Mouse (Mus musculus): Measurements from ENCODE around the gene Ces5a. TPM values are rescaled to one million over a fixed set of nuclear protein-coding genes. Genes with fewer than 3 reads are reported as not detected.
A peak's percentile ranks its signal among the peaks of the same experiment; 100 is the strongest.
"Not testable (repeated sequence)": the region's sequence is repeated elsewhere in the genome, so short reads cannot be mapped to it uniquely, and the experiment has no call there.

Gene Ces5a
- total and polyA plus RNA-seq, 2 experiments from 2014 or later: 0.67 to 1.2 TPM

- Histone ChIP-seq H3K4me2 (ENCODE audit: low read depth) (peak overlapping the region; percentile 8; the same call in 1 of the 2 replicates), H3K27ac (ENCODE audit: low read depth, low read length) (no peak overlapping the region), H3K9ac (no peak overlapping the region), H3K9me3 (ENCODE audit: low read length) (no peaks in the 10 kb centered on the region), H3K4me3 (ENCODE audit: low read depth, low read length) (no peak overlapping the region), H3K36me3 (ENCODE audit: insufficient read depth) (no peaks in the 10 kb centered on the region), H3K4me1 (ENCODE audit: insufficient read depth) (no peaks in the 10 kb centered on the region), H3K27me3 (ENCODE audit: insufficient read depth, low read length) (no peaks in the 10 kb centered on the region)
- TF ChIP-seq CTCF (IDR thresholded peaks at IDR 0.05; ENCODE audit: low read depth): no peak
- WGBS: 21% methylated on average over 9 of the region's 9 CpGs
- no peak for DNase-seq
- no peak for ATAC-seq
Observed at GRCm38 (mm10) chr8:93499437-93499836, 36.2 kb downstream of the Ces5a start.

- peak; percentile 94 for TF ChIP-seq CTCF (IDR thresholded peaks at IDR 0.05; ENCODE audit: low read depth)
- Histone ChIP-seq H3K4me2 (ENCODE audit: low read depth) (no peak overlapping the region), H3K4me3 (ENCODE audit: low read depth, low read length) (no peak overlapping the region), H3K36me3 (ENCODE audit: insufficient read depth) (no peaks in the 10 kb centered on the region), H3K27ac (ENCODE audit: low read depth, low read length) (no peak overlapping the region), H3K4me1 (ENCODE audit: insufficient read depth) (no peaks in the 10 kb centered on the region), H3K27me3 (ENCODE audit: insufficient read depth, low read length) (no peaks in the 10 kb centered on the region), H3K9me3 (ENCODE audit: low read length) (no peaks in the 10 kb centered on the region), H3K9ac (no peak overlapping the region)
- no peak; the same call in 1 of the 2 replicates for ATAC-seq
- peak; percentile 79 for DNase-seq
- WGBS: 17% methylated on average over 6 of the region's 6 CpGs
Observed at GRCm38 (mm10) chr8:93495330-93495729, 40.3 kb downstream of the Ces5a start.

- Histone ChIP-seq H3K27ac (ENCODE audit: low read depth, low read length) (no peak overlapping the region), H3K9ac (no peak overlapping the region), H3K9me3 (ENCODE audit: low read length) (no peaks in the 10 kb centered on the region), H3K36me3 (ENCODE audit: insufficient read depth) (no peaks in the 10 kb centered on the region), H3K27me3 (ENCODE audit: insufficient read depth, low read length) (no peaks in the 10 kb centered on the region), H3K4me3 (ENCODE audit: low read depth, low read length) (no peak overlapping the region), H3K4me1 (ENCODE audit: insufficient read depth) (no peaks in the 10 kb centered on the region), H3K4me2 (ENCODE audit: low read depth) (no peak overlapping the region)
- TF ChIP-seq CTCF (IDR thresholded peaks at IDR 0.05; ENCODE audit: low read depth): no peak
- 10% methylated on average over 4 of the region's 4 CpGs for WGBS
- no peak for DNase-seq
- no peak for ATAC-seq
Observed at GRCm38 (mm10) chr8:93488743-93489142, 46.9 kb downstream of the Ces5a start.

- Histone ChIP-seq H3K4me1 (ENCODE audit: insufficient read depth) (no peaks in the 10 kb centered on the region), H3K27ac (ENCODE audit: low read depth, low read length) (no peak overlapping the region), H3K9ac (no peak overlapping the region), H3K27me3 (ENCODE audit: insufficient read depth, low read length) (no peaks in the 10 kb centered on the region), H3K36me3 (ENCODE audit: insufficient read depth) (no peaks in the 10 kb centered on the region), H3K4me2 (ENCODE audit: low read depth) (no peak overlapping the region), H3K4me3 (ENCODE audit: low read depth, low read length) (no peak overlapping the region), H3K9me3 (ENCODE audit: low read length) (no peaks in the 10 kb centered on the region)
- 96% methylated on average over 3 of the region's 3 CpGs for WGBS
- TF ChIP-seq CTCF (IDR thresholded peaks at IDR 0.05; ENCODE audit: low read depth): no peak
- ATAC-seq (no peak), DNase-seq (no peak)
Observed at GRCm38 (mm10) chr8:93478211-93478610, 57.4 kb downstream of the Ces5a start.

GRCm38 (mm10) chr8:93469733-93470132 is 65.9 kb downstream of the Ces5a start:
- not testable (repeated sequence) for H3K4me3 ChIP-seq (ENCODE audit: low read depth, low read length); H3K27me3 ChIP-seq (ENCODE audit: insufficient read depth, low read length); ATAC-seq; H3K4me1 ChIP-seq (ENCODE audit: insufficient read depth); H3K36me3 ChIP-seq (ENCODE audit: insufficient read depth); DNase-seq; H3K9me3 ChIP-seq (ENCODE audit: low read length); H3K9ac ChIP-seq; H3K4me2 ChIP-seq (ENCODE audit: low read depth); H3K27ac ChIP-seq (ENCODE audit: low read depth, low read length)
- WGBS: 87% methylated on average over 16 of the region's 16 CpGs

- H3K27me3 ChIP-seq (ENCODE audit: insufficient read depth, low read length): no peaks in the 10 kb centered on the region
- no peaks in the 10 kb centered on the region for H3K4me1 ChIP-seq (ENCODE audit: insufficient read depth)
- no peak overlapping the region for H3K27ac ChIP-seq (ENCODE audit: low read depth, low read length)
- H3K4me2 ChIP-seq (ENCODE audit: low read depth): no peak overlapping the region
- ATAC-seq (no peak), DNase-seq (no peak)
- 96% methylated on average over 12 of the region's 12 CpGs for WGBS
- no peak for TF ChIP-seq CTCF (IDR thresholded peaks at IDR 0.05; ENCODE audit: low read depth)
- no peaks in the 10 kb centered on the region for H3K9me3 ChIP-seq (ENCODE audit: low read length)
- H3K36me3 ChIP-seq (ENCODE audit: insufficient read depth): no peaks in the 10 kb centered on the region
- no peak overlapping the region for H3K9ac ChIP-seq
- H3K4me3 ChIP-seq (ENCODE audit: low read depth, low read length): no peak overlapping the region
Observed at GRCm38 (mm10) chr8:93454258-93454877, 81.3 kb downstream of the Ces5a start.

Other genes starting within 250 kb of the Ces5a start
- gene Ces1g, start 198.5 kb downstream of the Ces5a start, total RNA-seq (2014; rRNA removed): not detected in 2 replicates
- not detected in 2 replicates for gene Ces1g, start 198.5 kb downstream of the Ces5a start, polyA plus RNA-seq (2015; fragmentation: Nextera tagmentation; extraction: Ambion mirVana)
- gene Ces1h, start 156.1 kb downstream of the Ces5a start, total RNA-seq (2014; rRNA removed): not detected in 2 replicates
- gene Ces1h, start 156.1 kb downstream of the Ces5a start, polyA plus RNA-seq (2015; fragmentation: Nextera tagmentation; extraction: Ambion mirVana): not detected in 2 replicates